In genomic region chr4:134393026-134393425, GRCm38 (mm10) we compare ENCODE assay signal across 9 mouse cellular contexts. TPM values are rescaled to one million over a fixed set of nuclear protein-coding genes. Genes with fewer than 3 reads are reported as not detected.
DNase-seq lines count a peak whose midpoint lies in the region; ATAC-seq and TF ChIP-seq lines count a peak whose summit lies in the region.
"Had no signal": no experiment of that assay in that cellular context is flagged by ENCODE, and none has a peak within 500 bp of the region (broad histone marks: within the 10 kb centered on the region; RNA-seq: fewer than 3 reads in every experiment).

No protein-coding gene starts in this region.

- peaks cover 3% of the 10 kb centered on the region for H3K4me1 ChIP-seq in cerebellum, adult 2 months (ENCODE audit: control insufficient read depth, insufficient read depth, low read length)
- peaks cover 4% of the 10 kb centered on the region; the same call in 1 of the 2 replicates for H3K4me1 ChIP-seq in liver, adult 2 months (ENCODE audit: control insufficient read depth, insufficient read depth, low read length)
- peaks cover 21% of the 10 kb centered on the region for H3K4me1 ChIP-seq in liver, embryonic 12.5 days
- H3K4me1 ChIP-seq in embryonic fibroblast, embryonic 13.5 days (ENCODE audit: control insufficient read depth, insufficient read depth, low read length) = no peaks in the 10 kb centered on the region
- H3K4me1 ChIP-seq in intestine, embryonic 16.5 days (ENCODE audit: control insufficient read depth, insufficient read depth, low read length) = peaks cover 4% of the 10 kb centered on the region

- TF ChIP-seq POLR2A in cerebellum, adult 2 months (IDR thresholded peaks at IDR 0.05; ENCODE audit: borderline replicate concordance, insufficient read depth, low read length) = no peak
- no peak for TF ChIP-seq POLR2A in liver, adult 2 months (IDR thresholded peaks at IDR 0.05; ENCODE audit: extremely low read depth, insufficient read depth, low read length)
- no peak for TF ChIP-seq POLR2A in embryonic fibroblast, embryonic 13.5 days (IDR thresholded peaks at IDR 0.05; ENCODE audit: low read depth, low read length)

- H3K4me2 ChIP-seq in liver, embryonic 12.5 days = no peak overlapping the region
- H3K4me2 ChIP-seq in intestine, embryonic 16.5 days (ENCODE audit: low read depth, low read length) = no peak overlapping the region

- H3K36me3 ChIP-seq in liver, adult 2 months (ENCODE audit: control insufficient read depth, insufficient read depth, low read length) = no peaks in the 10 kb centered on the region
- H3K36me3 ChIP-seq in liver, embryonic 12.5 days = no peaks in the 10 kb centered on the region
- H3K36me3 ChIP-seq in intestine, embryonic 16.5 days (ENCODE audit: control insufficient read depth, insufficient read depth, low read length) = no peaks in the 10 kb centered on the region

- no peaks in the 10 kb centered on the region for H3K27me3 ChIP-seq in cerebellum, adult 2 months (ENCODE audit: control insufficient read depth, insufficient read depth, low read length)
- no peaks in the 10 kb centered on the region for H3K27me3 ChIP-seq in liver, adult 2 months (ENCODE audit: control insufficient read depth, insufficient read depth, low read length)
- H3K27me3 ChIP-seq in liver, embryonic 12.5 days (replicated peaks) = no peaks in the 10 kb centered on the region; the same call in 1 of the 2 replicates
- H3K27me3 ChIP-seq in intestine, embryonic 16.5 days (replicated peaks; ENCODE audit: control insufficient read depth, insufficient read depth, low read length) = no peaks in the 10 kb centered on the region

- ATAC-seq in liver, embryonic 12.5 days = no peak
- no peak for ATAC-seq in intestine, embryonic 16.5 days

- no peak for TF ChIP-seq CTCF in cerebellum, adult 2 months (IDR thresholded peaks at IDR 0.05; ENCODE audit: borderline replicate concordance, insufficient read depth, low read depth, low read length)
- peak; percentile 14; the same call in 1 of the 2 replicates for TF ChIP-seq CTCF in liver, adult 2 months (IDR thresholded peaks at IDR 0.05; ENCODE audit: low read depth, low read length)
- peak; percentile 12; the same call in 1 of the 2 replicates for TF ChIP-seq CTCF in embryonic fibroblast, embryonic 13.5 days (IDR thresholded peaks at IDR 0.05; ENCODE audit: borderline replicate concordance, insufficient read depth, low read length)

- WGBS in cerebellum, adult 2 months = 17% methylated on average over 12 of the region's 12 CpGs
- 41% methylated on average over 12 of the region's 12 CpGs for WGBS in liver, adult 2 months
- 21% methylated on average over 12 of the region's 12 CpGs for WGBS in liver, embryonic 12.5 days (ENCODE audit: insufficient replicate concordance)
- 25% methylated on average over 12 of the region's 12 CpGs for WGBS in intestine, embryonic 16.5 days

- H3K9ac ChIP-seq in liver, adult 2 months (ENCODE audit: low read depth, low read length) = no peak overlapping the region
- no peak overlapping the region for H3K9ac ChIP-seq in liver, embryonic 12.5 days
- H3K9ac ChIP-seq in intestine, embryonic 16.5 days (ENCODE audit: low read depth, low read length) = no peak overlapping the region

- no peaks in the 10 kb centered on the region for H3K9me3 ChIP-seq in liver, embryonic 12.5 days (replicated peaks)
- peaks cover 12% of the 10 kb centered on the region for H3K9me3 ChIP-seq in intestine, embryonic 16.5 days (ENCODE audit: control insufficient read depth, low read length)

- no peak overlapping the region for H3K27ac ChIP-seq in cerebellum, adult 2 months (ENCODE audit: insufficient read depth, low read length)
- no peak overlapping the region for H3K27ac ChIP-seq in liver, adult 2 months (replicated peaks; ENCODE audit: insufficient read depth, low read depth, low read length)
- H3K27ac ChIP-seq in liver, embryonic 12.5 days = no peak overlapping the region
- H3K27ac ChIP-seq in embryonic fibroblast, embryonic 13.5 days (ENCODE audit: insufficient read depth, low read length) = no peak overlapping the region
- H3K27ac ChIP-seq in intestine, embryonic 16.5 days (ENCODE audit: low read length) = no peak overlapping the region

- no peak overlapping the region for H3K4me3 ChIP-seq in cerebellum, adult 2 months (replicated peaks; ENCODE audit: insufficient read depth, low read depth, low read length)
- H3K4me3 ChIP-seq in liver, adult 2 months (ENCODE audit: insufficient read depth, low read depth, low read length) = no peak overlapping the region
- H3K4me3 ChIP-seq in liver, embryonic 12.5 days = no peak overlapping the region
- H3K4me3 ChIP-seq in embryonic fibroblast, embryonic 13.5 days (ENCODE audit: insufficient read depth, low read length) = no peak overlapping the region
- no peak overlapping the region for H3K4me3 ChIP-seq in intestine, embryonic 16.5 days (ENCODE audit: low read length)

- 0 out of 2 replicates have a peak, but pooled peaks cover 1% of the 10 kb centered on the region for H3K79me2 ChIP-seq in liver, adult 2 months (ENCODE audit: control insufficient read depth, insufficient read depth, low read length)

- peak; percentile 36 for DNase-seq in cerebellum, adult 11-12 months
- no peak for DNase-seq in cerebellum, adult 2 months
- no peak for DNase-seq in liver, adult 2 months (ENCODE audit: extremely low read depth, low read depth, low spot score)
- DNase-seq in naive thymus-derived CD4-positive, alpha-beta T cell, adult 2 months (ENCODE audit: low read depth) = peak; percentile 50
- DNase-seq in gastrocnemius, postnatal 10 days = no peak
- DNase-seq: layer of hippocampus, postnatal 36 days had no signal

RNA-seq across cellular contexts. Expression of gene Pafah2, which starts 3.1 kb away (rescaled TPM):
- polyA plus RNA-seq in cerebellum, adult 2 months (2012; rRNA removed) = 7.1 and 8.9 TPM in 2 replicates
- total RNA-seq in liver, adult 2 months (2014; rRNA removed) = 74.7 and 78.2 TPM in 2 replicates
- 79.3 and 116 TPM in 2 replicates for polyA plus RNA-seq in liver, adult 2 months (2012; rRNA removed)
- 4.7 and 5.2 TPM in 2 replicates for polyA plus RNA-seq in liver, embryonic 12.5 days (2016; fragmentation: Nextera tagmentation; extraction: Ambion mirVana)
- polyA plus RNA-seq in embryonic fibroblast, embryonic 13.5 days (2011; ENCODE audit: insufficient read length, low read depth, missing spikeins) = 15.9 and 20.7 TPM in 2 replicates
- total RNA-seq in gastrocnemius, postnatal 10 days (2021) = 1 to 10 TPM; 2.4 to 2.9 TPM
- 61.6 and 69.2 TPM in 2 replicates for polyA plus RNA-seq in intestine, embryonic 16.5 days (2015; fragmentation: Nextera tagmentation; extraction: Ambion mirVana)

RNA-seq across cellular contexts. Expression of gene Extl1, which starts 9.4 kb away (rescaled TPM):
- 10.3 and 13.0 TPM in 2 replicates for polyA plus RNA-seq in cerebellum, adult 2 months (2012; rRNA removed)
- 0.47 and 1.6 TPM in 2 replicates for total RNA-seq in liver, adult 2 months (2014; rRNA removed)
- polyA plus RNA-seq in liver, adult 2 months (2012; rRNA removed) = 5.6 and 6.6 TPM in 2 replicates
- 0.25 and 0.36 TPM in 2 replicates for polyA plus RNA-seq in liver, embryonic 12.5 days (2016; fragmentation: Nextera tagmentation; extraction: Ambion mirVana)
- polyA plus RNA-seq in embryonic fibroblast, embryonic 13.5 days (2011; ENCODE audit: insufficient read length, low read depth, missing spikeins) = 0.58 TPM in 2 replicates
- 10 to 100 TPM; 24.7 to 27.4 TPM for total RNA-seq in gastrocnemius, postnatal 10 days (2021)
- polyA plus RNA-seq in intestine, embryonic 16.5 days (2015; fragmentation: Nextera tagmentation; extraction: Ambion mirVana) = 1.6 and 1.7 TPM in 2 replicates

RNA-seq across cellular contexts. Expression of gene Slc30a2, which starts 50.0 kb away (rescaled TPM):
- 0.13 and 0.20 TPM in 2 replicates for polyA plus RNA-seq in cerebellum, adult 2 months (2012; rRNA removed)
- under 0.01 and 0.07 TPM in 2 replicates for total RNA-seq in liver, adult 2 months (2014; rRNA removed)
- not detected in 2 replicates for polyA plus RNA-seq in liver, adult 2 months (2012; rRNA removed)
- not detected in 2 replicates for polyA plus RNA-seq in liver, embryonic 12.5 days (2016; fragmentation: Nextera tagmentation; extraction: Ambion mirVana)
- not detected in 2 replicates for polyA plus RNA-seq in embryonic fibroblast, embryonic 13.5 days (2011; ENCODE audit: insufficient read length, low read depth, missing spikeins)
- total RNA-seq in gastrocnemius, postnatal 10 days (2021) = under 1 TPM; 0.29 to 0.66 TPM
- polyA plus RNA-seq in intestine, embryonic 16.5 days (2015; fragmentation: Nextera tagmentation; extraction: Ambion mirVana) = 7.4 and 10.6 TPM in 2 replicates
- total RNA-seq: layer of hippocampus, postnatal 36 days had no signal

Comparison
In these comparisons a context has a peak if more than half of its experiments do, and no peak if none do; other contexts are left out.
1. DNase-seq: peak in cerebellum, adult 11-12 months (single experiment) and naive thymus-derived CD4-positive, alpha-beta T cell, adult 2 months (single experiment); none in cerebellum, adult 2 months (0 of 2), liver, adult 2 months (single experiment) and gastrocnemius, postnatal 10 days (single experiment).